Mouse (Mus musculus) forebrain, embryonic 15.5 days (tissue): ENCODE results near the gene Litaf. TPM values are rescaled to one million over a fixed set of nuclear protein-coding genes. Genes with fewer than 3 reads are reported as not detected.

Experiments used
- ATAC-seq: fragments of 200-750 bp; cut with Nextera tagmentation; replicated peaks from 2 replicates; pipeline ENCODE4 v1.8.0; 2017; ENCODE audit warnings: mild to moderate bottlenecking, moderate TSS enrichment, moderate library complexity
- H3K27ac ChIP-seq: fragments of 300-500 bp; sonication (generic); replicated peaks from 2 replicates; pipeline ENCODE4 v1.5.1; 2015; ENCODE audit warnings: mild to moderate bottlenecking, inconsistent platforms
- H3K27me3 ChIP-seq: fragments of 300-500 bp; sonication (generic); 2 replicates; pipeline ENCODE4 v1.6.1; 2015; ENCODE audit warnings: inconsistent platforms
- H3K36me3 ChIP-seq: fragments of 300-500 bp; sonication (generic); 2 replicates; pipeline ENCODE4 v1.6.1; 2015; ENCODE audit warnings: mild to moderate bottlenecking, inconsistent platforms
- H3K4me1 ChIP-seq: fragments of 300-500 bp; sonication (generic); 2 replicates; pipeline ENCODE4 v1.6.1; 2015; ENCODE audit warnings: inconsistent platforms
- H3K4me2 ChIP-seq: fragments of 300-500 bp; sonication (generic); replicated peaks from 2 replicates; pipeline ENCODE4 v1.6.1; 2015; ENCODE audit warnings: mild to moderate bottlenecking, inconsistent platforms
- H3K4me3 ChIP-seq: fragments of 300-500 bp; sonication (generic); 2 replicates; pipeline ENCODE4 v1.5.1; 2015; ENCODE audit warnings: mild to moderate bottlenecking, inconsistent platforms
- H3K9ac ChIP-seq: fragments of 300-500 bp; sonication (generic); replicated peaks from 2 replicates; pipeline ENCODE4 v1.6.1; 2015; ENCODE audit warnings: mild to moderate bottlenecking, inconsistent platforms
- H3K9me3 ChIP-seq: fragments of 300-500 bp; sonication (generic); 2 replicates; pipeline ENCODE4 v1.6.1; 2016; ENCODE audit warnings: inconsistent platforms
- WGBS: fragments of 180-500 bp; shearing (Covaris S2); methylation state at CpG from one replicate; pipeline ENCODE4 v1.1.7; 2015; ENCODE audit warnings: mixed read lengths; 5-methylcytosine and 5-hydroxymethylcytosine counted together
- polyA plus RNA-seq: library from polyadenylated mRNA; unstranded; fragments of >200 nt; fragmentation: Nextera tagmentation; extraction: Ambion mirVana; gene quantifications from 2 replicates; pipeline ENCODE4 v1.2.1, GENCODE M21; 2015

Gene Litaf
- polyA plus RNA-seq, 1 experiment from 2014 or later: 48.5 TPM

DNA sequence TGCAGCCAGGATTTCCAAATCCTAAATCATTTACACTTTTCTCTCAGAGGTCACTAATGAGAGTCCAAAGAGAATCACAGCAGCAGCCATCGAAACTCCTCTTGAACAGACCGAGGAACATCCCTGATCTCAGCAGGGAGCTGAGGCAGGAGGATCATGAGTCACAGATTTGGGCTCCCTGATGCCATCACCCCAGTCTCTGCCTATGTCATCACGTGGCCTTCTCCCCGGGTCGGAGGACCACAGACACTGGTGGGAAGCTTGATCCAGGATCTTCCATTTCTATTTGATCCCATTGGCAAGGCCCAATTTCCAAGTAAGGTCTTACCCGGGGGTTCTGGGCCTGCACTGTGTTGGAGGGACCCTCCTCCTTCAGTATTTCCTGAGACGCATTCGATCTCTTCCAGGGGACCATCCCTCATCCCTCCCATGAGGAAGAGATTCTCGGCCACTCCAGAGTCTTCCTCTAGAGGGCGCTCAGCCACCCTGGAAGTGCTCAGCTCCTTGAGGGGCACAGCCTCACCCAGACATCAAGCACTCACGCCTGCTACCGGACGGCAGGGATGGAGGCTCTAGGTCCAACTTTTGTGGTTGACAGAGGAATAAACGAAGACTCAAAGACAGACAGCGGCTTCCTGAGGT lies 30.0 kb downstream of the Litaf start:
- peak; percentile 70 for ATAC-seq

DNA sequence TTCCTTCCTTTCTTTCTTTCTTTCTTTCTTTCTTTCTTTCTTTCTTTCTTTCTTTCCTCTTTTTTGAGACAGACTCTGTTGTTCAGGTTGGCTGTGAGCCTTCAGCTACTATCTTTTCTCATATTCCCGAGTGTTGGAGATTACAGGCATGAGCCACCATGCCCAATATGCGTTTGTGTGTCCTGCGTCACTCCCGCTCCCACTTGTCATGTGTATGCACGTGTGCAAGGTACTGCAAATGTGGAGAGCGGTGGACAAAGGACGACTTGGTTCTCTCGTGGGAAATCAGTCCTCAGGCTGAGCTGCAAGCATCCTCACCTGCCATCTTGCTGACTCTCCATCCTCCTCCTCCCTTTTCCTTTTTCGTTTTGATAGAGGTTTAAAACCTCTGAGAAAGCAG lies 30.7 kb downstream of the Litaf start:
- no peak overlapping the region for H3K4me2 ChIP-seq
- H3K4me1 ChIP-seq: no peaks in the 10 kb centered on the region
- no peak for ATAC-seq
- no peaks in the 10 kb centered on the region for H3K36me3 ChIP-seq
- no peaks in the 10 kb centered on the region for H3K9me3 ChIP-seq
- H3K9ac ChIP-seq: no peak overlapping the region
- H3K4me3 ChIP-seq: no peak overlapping the region
- H3K27ac ChIP-seq: no peak overlapping the region
- 81% methylated on average over 9 of the region's 9 CpGs for WGBS
- H3K27me3 ChIP-seq: no peaks in the 10 kb centered on the region

More for the DNA sequence above, 30.0 kb downstream of the Litaf start:
- Histone ChIP-seq H3K9me3 (no peaks in the 10 kb centered on the region), H3K27ac (no peak overlapping the region), H3K27me3 (no peaks in the 10 kb centered on the region), H3K9ac (no peak overlapping the region), H3K4me1 (no peaks in the 10 kb centered on the region), H3K36me3 (no peaks in the 10 kb centered on the region), H3K4me2 (no peak overlapping the region), H3K4me3 (no peak overlapping the region)
- WGBS: 25% methylated on average over 15 of the region's 15 CpGs

DNA sequence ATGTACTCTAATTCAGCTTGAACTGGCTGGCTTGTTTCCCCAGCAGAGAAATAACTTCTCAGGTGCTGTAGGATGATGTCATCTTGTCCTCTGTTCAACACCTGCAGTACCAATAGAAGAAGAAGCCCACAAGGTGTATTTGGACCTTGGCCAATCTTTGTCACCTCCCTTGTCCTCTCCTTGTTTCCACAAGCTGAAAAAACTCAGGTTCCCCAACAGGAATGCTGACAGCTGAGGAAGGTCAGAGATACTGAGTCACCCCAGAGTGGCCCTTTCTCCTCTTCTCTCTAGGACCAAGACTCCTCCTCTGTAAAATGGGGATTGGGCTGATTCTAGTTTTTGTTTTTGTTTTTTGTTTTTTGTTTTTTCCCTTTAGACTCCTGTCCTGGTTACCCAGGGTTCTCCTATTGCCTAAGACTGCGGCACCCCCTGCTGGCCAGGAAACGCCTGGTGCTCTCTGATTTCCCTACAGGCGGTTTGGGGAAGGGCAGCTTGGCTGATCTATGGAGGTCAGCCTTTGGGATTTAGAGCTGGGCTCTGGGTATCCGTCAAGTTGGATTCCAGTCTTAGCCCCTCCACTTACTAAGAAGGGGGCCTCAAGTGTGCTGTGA lies 31.7 kb downstream of the Litaf start:
- no peak overlapping the region for H3K27ac ChIP-seq
- H3K4me3 ChIP-seq: no peak overlapping the region
- no peaks in the 10 kb centered on the region for H3K9me3 ChIP-seq
- 2% methylated on average over 4 of the region's 4 CpGs for WGBS
- H3K27me3 ChIP-seq: no peaks in the 10 kb centered on the region
- no peak overlapping the region for H3K9ac ChIP-seq
- peak; percentile 57 for ATAC-seq
- H3K4me1 ChIP-seq: no peaks in the 10 kb centered on the region
- H3K36me3 ChIP-seq: no peaks in the 10 kb centered on the region
- H3K4me2 ChIP-seq: no peak overlapping the region

DNA sequence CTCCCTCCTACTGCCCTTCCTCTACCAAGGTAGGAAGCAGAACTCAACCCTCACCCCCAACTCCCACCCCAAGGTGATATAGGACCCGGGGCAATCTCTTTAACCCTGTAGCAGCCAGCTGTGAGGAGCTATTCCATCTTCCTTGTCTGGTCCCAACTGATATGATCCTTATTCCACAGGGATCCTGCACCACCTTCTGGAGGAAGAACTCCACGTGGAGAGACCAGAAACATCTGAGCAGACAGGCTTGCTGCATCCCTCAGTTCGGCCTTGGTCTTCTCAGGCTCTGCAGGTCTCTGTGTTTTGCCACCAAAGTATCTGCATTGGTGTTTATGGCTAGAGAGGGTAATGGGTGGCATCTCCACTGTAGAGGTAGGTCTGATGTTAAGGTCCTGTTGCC lies 34.6 kb downstream of the Litaf start:
- WGBS: 78% methylated on average over 3 of the region's 3 CpGs
- Histone ChIP-seq H3K9me3 (no peaks in the 10 kb centered on the region), H3K4me3 (no peak overlapping the region), H3K27ac (no peak overlapping the region), H3K9ac (no peak overlapping the region), H3K27me3 (no peaks in the 10 kb centered on the region), H3K4me1 (no peaks in the 10 kb centered on the region), H3K36me3 (no peaks in the 10 kb centered on the region), H3K4me2 (no peak overlapping the region)
- no peak for ATAC-seq

DNA sequence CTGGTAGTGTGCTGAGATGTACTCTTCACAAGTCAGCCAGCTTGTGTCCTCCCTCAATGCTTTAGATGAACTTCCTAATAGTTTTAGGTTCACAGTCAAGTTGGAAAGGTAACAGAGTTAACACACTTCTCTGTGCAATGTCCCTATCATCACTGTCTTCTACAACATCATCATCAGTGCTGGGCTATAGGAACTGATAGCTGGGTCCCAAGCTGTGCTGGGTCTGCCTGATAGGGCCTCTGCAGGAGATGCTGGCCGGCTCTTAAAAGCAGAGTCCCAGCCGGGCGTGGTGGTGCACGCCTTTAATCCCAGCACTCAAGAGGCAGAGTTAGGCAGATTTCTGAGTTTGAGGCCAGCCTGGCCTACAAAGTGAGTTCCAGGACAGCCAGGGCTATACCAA lies 35.1 kb downstream of the Litaf start:
- no peaks in the 10 kb centered on the region for H3K9me3 ChIP-seq
- H3K36me3 ChIP-seq: no peaks in the 10 kb centered on the region
- no peaks in the 10 kb centered on the region for H3K27me3 ChIP-seq
- WGBS: 92% methylated on average over 4 of the region's 4 CpGs
- no peak overlapping the region for H3K4me2 ChIP-seq
- ATAC-seq: no peak
- H3K4me3 ChIP-seq: no peak overlapping the region
- H3K4me1 ChIP-seq: no peaks in the 10 kb centered on the region
- H3K9ac ChIP-seq: no peak overlapping the region
- no peak overlapping the region for H3K27ac ChIP-seq

DNA sequence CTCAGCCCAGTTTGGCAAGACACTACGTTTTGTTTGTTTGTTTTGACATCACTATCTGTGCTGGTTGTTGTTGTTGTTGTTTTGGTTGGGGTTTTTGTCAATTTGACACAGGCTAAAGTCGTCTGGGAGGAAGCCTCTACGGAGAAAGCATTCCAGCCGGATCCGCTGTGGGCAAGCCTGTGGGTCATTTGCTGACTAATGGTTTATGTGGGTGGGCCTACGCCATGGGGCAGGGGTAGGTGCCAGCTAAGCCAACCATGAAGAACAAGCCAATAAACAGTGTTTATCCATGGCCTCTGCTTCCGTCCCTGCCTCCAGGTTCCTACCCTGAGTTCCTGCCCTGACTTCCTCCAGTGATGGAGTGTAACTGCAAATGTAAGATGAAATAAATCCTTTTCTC lies 37.8 kb downstream of the Litaf start:
- Histone ChIP-seq H3K27ac (no peak overlapping the region), H3K27me3 (no peaks in the 10 kb centered on the region), H3K36me3 (no peaks in the 10 kb centered on the region), H3K9ac (no peak overlapping the region), H3K4me1 (no peaks in the 10 kb centered on the region), H3K4me3 (no peak overlapping the region), H3K4me2 (no peak overlapping the region), H3K9me3 (no peaks in the 10 kb centered on the region)
- ATAC-seq: no peak
- WGBS: 71% methylated on average over 7 of the region's 7 CpGs

DNA sequence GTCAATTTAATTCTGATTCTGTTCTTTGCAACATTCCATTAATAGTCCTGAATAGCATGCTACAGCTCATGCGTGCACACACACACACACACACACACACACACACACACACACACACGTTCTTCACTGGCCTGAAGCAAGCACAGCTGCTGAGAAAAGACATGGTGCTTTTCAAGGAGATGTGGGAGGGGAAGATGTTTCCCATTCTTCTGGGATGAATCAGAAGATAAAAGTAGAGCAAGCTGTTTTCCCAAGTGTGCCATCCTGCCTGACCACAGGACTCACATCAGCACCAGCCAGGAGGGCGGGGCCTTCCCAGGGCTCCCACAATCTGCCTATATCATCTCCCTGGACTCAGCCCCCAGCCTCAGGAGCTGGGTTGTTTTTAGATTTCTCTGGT lies 41.1 kb downstream of the Litaf start:
- Histone ChIP-seq H3K9me3 (no peaks in the 10 kb centered on the region), H3K4me3 (no peak overlapping the region), H3K27me3 (no peaks in the 10 kb centered on the region), H3K36me3 (no peaks in the 10 kb centered on the region), H3K4me1 (0 out of 2 replicates have a peak, but pooled peaks cover 4% of the 10 kb centered on the region), H3K27ac (no peak overlapping the region), H3K9ac (no peak overlapping the region), H3K4me2 (no peak overlapping the region)
- 86% methylated on average over 3 of the region's 3 CpGs for WGBS
- ATAC-seq: no peak

DNA sequence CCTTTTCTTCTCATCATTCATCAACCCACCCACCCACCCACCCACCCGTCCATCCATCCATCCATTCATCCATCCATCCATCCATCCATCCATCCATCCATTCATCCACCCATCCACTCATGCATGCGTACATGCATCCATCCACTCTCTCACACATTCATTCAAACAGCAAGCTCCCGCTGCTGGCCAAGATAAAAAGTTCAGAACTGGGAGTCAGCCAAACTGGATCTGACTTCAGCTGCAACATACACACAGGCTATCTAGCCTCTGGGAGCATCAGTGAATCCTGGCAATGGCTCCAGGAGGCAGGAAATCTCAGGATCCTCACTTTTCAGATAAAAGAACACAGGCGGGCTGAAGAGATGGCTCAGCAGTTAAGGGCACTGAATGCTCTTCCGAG lies 42.3 kb downstream of the Litaf start:
- H3K27ac ChIP-seq: no peak overlapping the region
- no peaks in the 10 kb centered on the region for H3K9me3 ChIP-seq
- ATAC-seq: no peak
- no peaks in the 10 kb centered on the region for H3K27me3 ChIP-seq
- H3K36me3 ChIP-seq: no peaks in the 10 kb centered on the region
- no peak overlapping the region for H3K4me3 ChIP-seq
- 0 out of 2 replicates have a peak, but pooled peaks cover 4% of the 10 kb centered on the region for H3K4me1 ChIP-seq
- H3K4me2 ChIP-seq: no peak overlapping the region
- no peak overlapping the region for H3K9ac ChIP-seq
- 87% methylated on average over 5 of the region's 5 CpGs for WGBS

DNA sequence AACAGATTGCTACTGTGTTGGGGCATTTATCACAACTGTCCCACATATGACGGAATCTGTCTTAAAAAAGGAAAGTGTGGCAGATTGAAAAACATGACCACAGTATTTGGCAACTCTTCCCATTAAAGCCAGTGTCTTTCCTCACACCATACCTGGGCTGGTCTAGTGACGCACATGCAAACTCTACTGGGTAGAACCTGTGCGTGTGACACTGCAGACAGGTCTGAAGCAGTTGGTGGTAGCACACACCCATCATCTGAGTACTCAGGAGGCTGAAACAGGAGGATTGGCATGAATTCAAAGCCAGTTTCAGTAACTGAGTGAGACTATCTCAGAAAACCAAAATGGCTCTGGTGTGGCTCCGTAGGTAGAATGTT lies 43.9 kb downstream of the Litaf start:
- Histone ChIP-seq H3K4me1 (0 out of 2 replicates have a peak, but pooled peaks cover 4% of the 10 kb centered on the region), H3K4me2 (no peak overlapping the region), H3K27me3 (no peaks in the 10 kb centered on the region), H3K9ac (no peak overlapping the region), H3K36me3 (no peaks in the 10 kb centered on the region), H3K4me3 (no peak overlapping the region), H3K27ac (no peak overlapping the region), H3K9me3 (no peaks in the 10 kb centered on the region)
- no peak for ATAC-seq
- WGBS: 91% methylated on average over 4 of the region's 4 CpGs

DNA sequence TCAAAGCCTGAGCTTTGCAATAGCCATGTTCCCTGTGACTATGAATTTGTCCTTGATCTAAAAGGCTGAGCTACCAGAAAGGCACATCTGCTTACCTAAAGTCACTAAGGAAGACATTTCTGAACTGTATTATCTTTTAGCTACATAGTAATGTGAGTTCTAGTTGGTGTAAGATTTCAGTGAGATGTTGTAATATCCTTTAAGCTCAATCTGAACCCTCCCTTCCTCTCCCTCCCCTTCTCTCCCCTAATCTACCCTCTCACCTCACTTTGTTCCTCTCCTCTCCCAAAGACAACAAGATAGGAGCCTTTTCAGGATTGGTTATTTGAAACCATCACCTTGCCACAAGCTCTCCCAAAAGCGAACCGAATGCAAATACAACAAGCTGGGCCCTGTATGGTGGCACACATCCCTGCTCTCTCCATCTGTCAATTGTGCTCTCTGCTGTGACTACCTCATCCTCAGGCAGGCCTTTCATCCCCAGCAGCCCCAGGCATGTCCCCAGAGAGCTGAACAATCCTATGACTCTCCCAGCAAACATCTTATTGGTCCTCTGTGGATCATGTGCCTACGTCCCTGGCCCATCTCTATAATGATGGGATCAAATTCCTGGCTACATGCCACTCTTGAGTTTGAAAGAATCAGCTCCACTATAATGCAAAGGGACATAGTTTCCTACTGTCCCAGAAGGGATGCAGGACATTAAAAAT lies 44.4 kb downstream of the Litaf start:
- H3K4me2 ChIP-seq: no peak overlapping the region
- no peak overlapping the region for H3K4me3 ChIP-seq
- no peak overlapping the region for H3K9ac ChIP-seq
- no peaks in the 10 kb centered on the region for H3K9me3 ChIP-seq
- 27% methylated on average over 3 of the region's 3 CpGs for WGBS
- H3K36me3 ChIP-seq: no peaks in the 10 kb centered on the region
- no peak overlapping the region for H3K27ac ChIP-seq
- ATAC-seq: peak; percentile 67; the same call in 1 of the 2 replicates
- 0 out of 2 replicates have a peak, but pooled peaks cover 4% of the 10 kb centered on the region for H3K4me1 ChIP-seq
- H3K27me3 ChIP-seq: no peaks in the 10 kb centered on the region

DNA sequence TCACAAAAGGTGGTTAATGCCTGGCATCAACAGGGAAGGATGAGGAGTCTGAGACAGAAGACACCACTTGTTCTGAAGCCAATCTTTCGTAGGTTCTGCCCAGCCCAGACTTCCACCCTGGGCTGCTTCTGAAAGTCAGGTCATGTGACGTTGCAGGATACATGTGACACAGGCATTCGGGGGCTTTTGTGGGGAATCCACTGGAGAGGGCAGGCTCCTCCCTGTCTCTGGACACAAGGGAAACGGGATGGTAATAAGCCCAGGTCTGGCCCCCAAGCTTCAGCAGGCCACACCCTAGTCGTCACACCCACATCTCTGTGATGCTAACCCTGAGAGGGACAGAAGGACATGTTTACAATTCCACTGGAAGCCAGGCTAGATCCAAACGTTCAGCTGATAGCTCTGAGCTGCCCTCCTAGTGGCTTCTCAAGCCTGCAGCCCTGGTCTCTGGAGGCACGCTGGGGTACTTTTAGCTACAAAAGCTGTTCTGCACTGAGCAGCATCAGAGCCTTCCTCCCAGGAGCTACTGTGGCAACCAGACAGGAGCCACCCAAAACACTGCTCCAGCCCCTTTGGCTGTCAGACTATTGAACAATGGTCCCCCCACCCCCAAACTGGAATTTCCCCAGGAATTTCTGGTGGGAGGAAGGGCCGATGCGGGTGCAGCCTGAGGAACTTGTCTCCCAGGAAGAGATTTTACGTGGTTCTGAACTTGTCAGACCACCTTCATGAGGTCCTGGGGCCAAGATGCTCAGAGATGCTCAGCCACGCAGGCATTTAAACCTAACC lies 48.0 kb downstream of the Litaf start:
- ATAC-seq: no peak
- 66% methylated on average over 11 of the region's 11 CpGs for WGBS

DNA sequence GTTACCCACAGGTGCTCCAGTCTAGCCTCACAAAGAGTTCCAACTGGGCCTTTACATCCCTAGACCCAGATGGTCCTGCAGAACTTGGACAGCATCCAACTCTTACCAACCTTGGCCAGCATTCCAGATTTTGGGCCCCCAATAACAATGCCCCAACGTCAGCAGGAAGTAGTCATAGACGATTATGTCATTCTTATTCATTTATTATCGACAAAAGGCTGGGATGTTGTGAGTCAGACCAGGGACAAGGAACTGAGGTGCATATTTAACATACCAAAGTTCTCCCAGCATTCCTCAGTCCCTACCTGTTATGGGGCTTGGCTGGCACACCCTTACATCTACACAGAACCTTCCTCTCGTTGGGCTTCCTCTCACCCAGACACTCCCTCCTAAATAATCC lies 49.6 kb downstream of the Litaf start:
- Histone ChIP-seq H3K27me3 (no peaks in the 10 kb centered on the region), H3K4me2 (no peak overlapping the region), H3K9ac (no peak overlapping the region), H3K4me3 (no peak overlapping the region), H3K9me3 (no peaks in the 10 kb centered on the region), H3K27ac (no peak overlapping the region), H3K4me1 (peaks cover 6% of the 10 kb centered on the region; the same call in 1 of the 2 replicates), H3K36me3 (no peaks in the 10 kb centered on the region)
- 58% methylated on average over 4 of the region's 4 CpGs for WGBS
- no peak for ATAC-seq

More for the DNA sequence above, 48.0 kb downstream of the Litaf start:
- Histone ChIP-seq H3K4me3 (no peak overlapping the region), H3K9ac (no peak overlapping the region), H3K4me2 (no peak overlapping the region), H3K36me3 (no peaks in the 10 kb centered on the region), H3K27me3 (no peaks in the 10 kb centered on the region), H3K4me1 (0 out of 2 replicates have a peak, but pooled peaks cover 4% of the 10 kb centered on the region), H3K9me3 (no peaks in the 10 kb centered on the region), H3K27ac (no peak overlapping the region)
